Mouse (Mus musculus): ENCODE data around the gene Ttc7b.

DNA sequence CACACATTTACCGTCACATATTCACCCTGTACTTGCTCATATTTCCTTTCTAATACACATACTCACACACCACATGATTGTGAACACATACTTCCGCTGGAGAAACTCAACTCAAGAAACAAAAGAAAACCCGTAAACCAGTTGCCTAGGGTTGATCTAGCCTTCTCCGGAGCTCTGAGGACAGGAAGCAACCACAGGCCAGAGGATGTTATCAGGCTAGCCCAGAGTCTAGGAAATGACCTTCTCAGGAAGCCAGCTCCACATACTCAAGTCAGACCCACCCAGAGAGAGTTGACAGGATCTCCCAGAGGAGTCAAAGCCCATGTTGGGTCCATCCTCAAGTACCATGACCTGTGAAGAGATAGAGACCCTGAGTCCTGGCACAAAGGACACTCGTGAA, 12.0 kb downstream of the Ttc7b start:
- TF ChIP-seq CTCF (IDR thresholded peaks at IDR 0.05) (no peak), EP300 (IDR thresholded peaks at IDR 0.05) (peak; percentile 31; the same call in 1 of the 2 replicates)
